ENCODE assay signal across 1 mouse cellular context in genomic region chr10:4333319-4333718, GRCm38 (mm10).
TF ChIP-seq lines count a peak whose summit lies in the region.

No protein-coding gene starts in this region.

TF ChIP-seq in CH12.LX, 34 proteins besides CTCF, POLR2A, EP300 and RAD21 (continued from another document):
- TF ChIP-seq HCFC1 (IDR thresholded peaks at IDR 0.05; ENCODE audit: low read depth, low read length) (no peak), MXI1 (IDR thresholded peaks at IDR 0.05; ENCODE audit: low read depth, low read length) (no peak)
TF ChIP-seq in CH12.LX: peak in this region for 3.
